Mouse (Mus musculus) WW6 (cell line): ENCODE data around the gene Cdk14.

ENCODE experiments used
- DNase-seq: peaks from one replicate; pipeline ENCODE4 v3.0.0-alpha.2; 2013; ENCODE audit warnings: low read depth, low spot score

Cdk14 gene

DNA sequence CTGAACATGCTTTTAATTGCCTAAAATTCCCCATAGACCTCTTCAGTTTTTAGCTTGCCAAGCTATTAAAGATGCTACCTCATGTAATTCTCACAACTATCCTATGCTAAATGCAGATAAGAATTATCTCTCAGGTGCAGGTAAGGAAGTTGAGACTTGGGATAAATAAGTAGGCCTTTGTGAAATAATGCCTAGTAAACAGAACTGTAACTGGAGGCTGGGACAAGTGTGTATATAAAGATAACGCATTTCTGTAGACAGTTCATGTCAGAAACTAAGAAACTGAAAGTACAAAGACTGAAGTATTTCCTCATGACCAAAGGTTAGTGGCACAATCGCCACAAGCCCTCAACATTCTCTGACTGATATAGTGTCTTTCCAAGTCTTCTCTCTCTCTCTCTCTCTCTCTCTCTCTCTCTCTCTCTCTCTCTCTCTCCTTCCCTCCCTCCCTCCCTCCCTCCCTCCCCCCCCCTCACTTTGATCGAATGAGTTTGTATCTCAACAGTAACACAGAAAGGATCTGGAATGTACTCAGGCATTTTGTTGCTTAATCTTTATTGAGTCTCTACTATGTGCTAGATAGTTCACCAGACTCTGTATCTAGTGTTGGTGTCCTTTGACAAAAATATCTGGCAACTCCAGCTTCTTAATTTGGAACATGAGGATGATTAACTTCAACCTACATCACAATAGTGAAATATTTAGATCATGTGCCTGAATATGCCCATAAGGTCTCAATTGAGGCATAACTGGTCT is 233.9 kb downstream of the Cdk14 start:
- DNase-seq: no peak

DNA sequence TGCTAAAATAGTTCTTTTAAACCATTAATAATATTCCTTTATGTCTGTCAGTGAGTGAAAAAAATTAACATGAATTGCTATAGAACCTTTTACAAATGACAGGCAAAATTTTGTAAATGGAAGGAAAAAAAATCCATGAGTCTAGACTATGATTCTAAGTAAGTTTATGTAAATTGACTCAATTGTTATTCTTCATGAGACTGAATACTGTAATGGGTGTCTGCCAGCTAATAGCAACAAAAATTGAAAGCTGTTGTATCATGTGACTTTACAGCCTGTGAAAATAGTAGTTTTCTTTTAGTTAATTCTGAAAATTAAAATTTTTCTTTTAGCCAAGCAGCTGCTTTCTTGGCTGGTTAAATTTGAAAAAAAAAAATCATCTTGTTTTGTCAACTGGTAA is 234.6 kb downstream of the Cdk14 start:
- no peak for DNase-seq

DNA sequence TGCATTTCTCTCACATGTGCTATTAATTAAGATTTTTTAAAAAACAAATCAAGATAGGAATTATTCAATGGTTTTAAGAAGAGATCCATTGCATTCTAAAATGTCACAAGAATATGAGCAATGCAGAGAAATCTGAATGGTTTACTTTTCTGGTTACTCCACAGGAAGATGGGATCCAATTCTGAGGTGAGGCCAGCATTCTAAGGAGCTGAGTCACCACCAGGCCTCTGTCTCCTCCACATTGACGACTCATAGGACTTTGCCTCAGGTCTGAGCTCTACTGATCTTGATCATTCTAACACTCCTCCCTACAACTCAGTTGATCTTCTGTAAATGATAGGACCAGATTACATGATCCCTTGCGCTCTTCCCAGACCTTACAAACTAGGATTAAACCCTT is 239.4 kb downstream of the Cdk14 start:
- DNase-seq: no peak

DNA sequence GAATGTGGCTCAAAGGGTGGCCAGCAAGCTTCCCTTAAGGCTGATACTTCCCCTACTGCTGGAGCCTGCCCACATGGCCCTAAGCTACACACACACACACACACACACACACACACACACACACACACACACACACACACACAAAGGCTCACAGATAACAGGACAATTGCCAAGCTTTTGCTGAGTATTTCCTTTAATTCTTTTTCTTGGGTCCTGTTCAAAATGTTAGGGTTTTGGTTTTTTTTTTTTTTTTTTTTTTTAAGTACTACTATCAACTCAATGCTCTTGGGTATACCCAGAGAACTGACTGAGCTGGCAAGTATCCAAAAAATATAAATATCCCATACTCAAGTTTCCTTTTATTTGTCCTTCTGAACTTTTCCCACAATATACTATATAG is 239.8 kb downstream of the Cdk14 start:
- no peak for DNase-seq

DNA sequence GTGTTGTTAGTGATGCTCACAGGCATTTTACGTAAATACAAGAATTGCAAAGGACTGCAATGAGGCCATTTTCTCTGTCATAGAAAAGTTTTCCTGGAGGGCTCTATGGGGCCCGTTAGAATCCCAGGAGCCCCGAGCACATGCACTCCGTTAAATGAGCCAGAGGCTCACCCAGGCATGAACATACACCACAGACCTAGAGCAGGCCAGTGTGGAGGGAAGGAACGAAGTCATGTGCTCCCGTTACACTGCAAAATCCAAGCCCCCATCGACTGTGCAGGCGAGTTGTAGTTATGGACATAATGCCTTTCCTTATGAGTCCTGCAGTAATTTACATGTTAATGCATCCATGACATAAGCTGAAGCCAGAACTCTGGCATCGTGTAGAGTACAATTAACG is 244.1 kb downstream of the Cdk14 start:
- no peak for DNase-seq

DNA sequence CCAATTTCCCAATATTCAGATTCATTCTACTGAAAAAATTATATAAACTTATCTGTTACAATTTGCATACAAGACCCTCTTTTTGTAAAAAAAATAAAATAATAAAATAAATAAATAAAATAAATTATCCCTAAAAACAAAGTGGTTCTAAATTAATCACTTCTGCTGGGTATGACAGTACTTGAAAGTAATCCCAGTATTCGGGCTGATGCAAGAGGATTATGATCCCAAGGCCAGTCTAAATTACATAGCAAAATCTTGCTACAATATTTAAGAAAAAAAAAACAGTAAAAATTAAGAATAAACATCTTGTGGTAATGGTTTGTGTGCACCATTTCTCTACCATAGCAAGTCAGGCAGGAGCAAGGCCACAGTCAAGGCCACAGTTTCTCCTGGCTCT is 244.5 kb downstream of the Cdk14 start:
- no peak for DNase-seq

DNA sequence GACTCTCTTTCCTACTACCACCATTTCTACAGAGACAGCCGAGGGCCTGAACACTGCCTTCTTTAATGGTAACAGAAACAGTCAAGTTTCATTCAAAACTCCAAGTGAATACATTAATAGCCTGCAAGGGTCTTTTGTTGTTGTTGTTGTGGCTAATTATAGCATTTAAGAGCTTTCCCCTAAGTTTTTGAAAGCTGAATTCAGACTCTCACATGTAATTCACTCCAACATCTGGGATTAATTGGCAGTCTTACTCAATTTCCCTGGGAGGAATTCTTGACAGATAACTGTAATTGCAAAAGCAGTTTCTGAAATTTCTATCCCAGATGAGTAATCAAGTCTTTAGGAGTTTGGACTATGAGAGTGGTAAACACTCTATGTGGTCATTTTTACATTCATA is 245.0 kb downstream of the Cdk14 start:
- no peak for DNase-seq

DNA sequence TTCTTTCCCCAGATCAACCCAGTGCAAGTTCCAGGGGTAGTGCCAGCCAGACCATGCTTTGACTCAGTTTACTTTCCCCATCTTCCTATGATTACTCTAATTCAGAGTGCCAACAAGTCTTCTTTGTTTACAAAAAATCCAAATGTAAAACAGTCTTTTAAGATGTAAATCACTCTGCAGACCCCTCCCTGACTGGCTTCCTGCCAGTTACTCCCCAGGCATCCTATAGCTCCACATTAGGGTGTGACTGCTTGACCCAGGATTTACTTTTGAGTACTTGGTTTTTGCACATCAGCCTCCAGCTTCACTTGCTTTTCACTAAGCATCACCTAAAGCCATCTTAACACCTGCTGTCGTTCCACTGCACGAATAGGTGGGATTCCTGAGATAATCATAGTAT is 254.0 kb downstream of the Cdk14 start:
- no peak for DNase-seq

DNA sequence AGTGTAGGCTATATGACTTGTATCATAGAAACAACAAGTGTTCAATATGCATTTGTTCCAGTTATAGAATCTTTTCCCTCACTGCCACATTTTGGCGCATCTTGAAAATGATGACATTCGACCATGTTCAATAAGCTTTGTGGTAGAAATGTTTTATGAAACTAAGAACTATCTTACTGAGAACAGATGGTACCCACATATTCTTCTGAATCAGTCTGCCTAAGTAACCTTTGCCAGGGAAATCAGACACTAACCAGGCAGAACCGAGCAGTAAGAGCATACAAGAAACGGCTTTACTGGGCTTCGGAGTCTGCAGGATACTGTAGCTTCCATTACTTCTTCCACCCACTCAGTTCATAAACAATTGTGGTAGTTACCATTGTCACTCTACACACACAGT is 255.8 kb downstream of the Cdk14 start:
- no peak for DNase-seq

DNA sequence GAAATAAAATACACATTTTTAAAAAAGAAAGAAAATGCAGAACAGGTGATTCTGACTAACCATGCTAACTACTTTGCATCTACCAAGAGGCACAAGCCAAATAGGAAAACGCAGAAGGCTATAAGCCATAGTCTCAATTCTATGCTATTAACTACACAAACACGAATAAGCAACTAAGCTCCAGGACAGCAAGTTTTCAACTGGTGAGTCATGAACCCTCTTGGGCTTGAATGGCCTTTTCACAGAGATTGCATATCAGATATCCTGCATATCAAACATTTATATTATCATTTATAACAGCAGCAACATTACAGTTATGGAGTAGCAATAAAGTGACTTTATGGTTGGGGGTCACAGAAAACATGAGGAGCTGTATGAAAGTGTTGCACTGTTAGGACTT is 256.3 kb downstream of the Cdk14 start:
- no peak for DNase-seq

DNA sequence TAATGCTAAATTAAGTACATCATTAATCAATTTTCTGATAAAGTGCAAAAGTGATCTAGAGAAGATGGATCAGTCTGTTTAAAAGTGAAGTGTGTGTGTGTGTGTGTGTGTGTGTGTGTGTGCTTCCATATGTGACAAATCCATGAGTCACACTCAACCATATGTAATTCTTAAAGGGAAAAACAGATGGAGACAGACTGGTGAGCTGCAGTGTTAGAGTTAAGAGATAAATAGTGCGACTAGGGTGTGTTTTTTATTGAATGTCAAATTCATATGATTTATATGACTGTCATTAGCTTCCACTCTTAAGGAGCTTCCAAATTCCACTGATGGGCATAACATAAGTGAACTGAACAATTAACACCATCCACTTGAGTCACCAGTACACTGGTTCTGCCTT is 260.6 kb downstream of the Cdk14 start:
- DNase-seq: no peak

DNA sequence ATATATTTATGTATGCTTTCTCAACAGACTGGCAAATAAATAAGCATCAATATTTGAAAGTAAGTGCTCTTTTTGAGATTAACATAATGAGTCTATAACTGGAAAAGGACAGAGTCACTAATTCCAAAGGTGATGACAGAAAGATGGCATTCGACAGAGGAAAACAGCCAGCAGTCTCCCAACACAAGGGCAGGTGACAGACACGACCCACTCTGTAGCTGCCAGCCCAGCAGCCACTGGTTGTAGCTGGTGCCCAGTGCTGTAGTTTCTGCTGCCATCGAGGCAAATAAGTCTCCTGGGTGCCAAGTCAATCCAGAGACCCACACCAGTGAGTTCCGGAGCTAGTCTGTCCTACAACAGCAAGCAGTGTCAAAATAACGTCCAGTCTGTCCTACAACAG is 280.3 kb downstream of the Cdk14 start:
- DNase-seq: no peak

DNA sequence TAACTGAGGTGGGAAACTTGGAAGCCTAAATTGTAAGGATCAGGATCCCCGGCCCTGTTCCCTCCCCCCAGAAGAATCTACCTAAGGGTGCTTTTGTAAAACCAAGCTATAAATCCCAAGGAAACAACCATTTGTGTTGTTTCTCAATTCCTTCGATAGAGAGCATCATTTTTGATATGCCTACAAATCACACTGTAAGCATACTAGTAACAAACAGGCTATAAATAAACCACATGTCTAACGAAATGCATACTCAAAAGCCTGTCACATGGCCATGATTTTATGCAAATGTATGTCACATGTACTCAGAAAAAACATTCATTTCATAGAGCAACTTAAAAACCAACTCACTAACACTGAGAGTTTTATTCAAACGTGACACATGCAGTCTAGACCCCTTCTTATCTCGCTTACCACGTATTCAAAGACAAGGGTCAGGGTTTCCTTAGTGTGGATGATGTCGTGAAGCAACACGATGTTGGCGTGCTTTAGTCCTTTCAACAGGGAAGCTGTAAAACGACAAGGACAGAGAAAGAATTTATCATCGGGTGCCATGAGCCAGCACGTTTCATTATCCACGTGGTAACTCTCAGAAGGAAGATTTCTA is 285.1 kb downstream of the Cdk14 start:
- no peak for DNase-seq

DNA sequence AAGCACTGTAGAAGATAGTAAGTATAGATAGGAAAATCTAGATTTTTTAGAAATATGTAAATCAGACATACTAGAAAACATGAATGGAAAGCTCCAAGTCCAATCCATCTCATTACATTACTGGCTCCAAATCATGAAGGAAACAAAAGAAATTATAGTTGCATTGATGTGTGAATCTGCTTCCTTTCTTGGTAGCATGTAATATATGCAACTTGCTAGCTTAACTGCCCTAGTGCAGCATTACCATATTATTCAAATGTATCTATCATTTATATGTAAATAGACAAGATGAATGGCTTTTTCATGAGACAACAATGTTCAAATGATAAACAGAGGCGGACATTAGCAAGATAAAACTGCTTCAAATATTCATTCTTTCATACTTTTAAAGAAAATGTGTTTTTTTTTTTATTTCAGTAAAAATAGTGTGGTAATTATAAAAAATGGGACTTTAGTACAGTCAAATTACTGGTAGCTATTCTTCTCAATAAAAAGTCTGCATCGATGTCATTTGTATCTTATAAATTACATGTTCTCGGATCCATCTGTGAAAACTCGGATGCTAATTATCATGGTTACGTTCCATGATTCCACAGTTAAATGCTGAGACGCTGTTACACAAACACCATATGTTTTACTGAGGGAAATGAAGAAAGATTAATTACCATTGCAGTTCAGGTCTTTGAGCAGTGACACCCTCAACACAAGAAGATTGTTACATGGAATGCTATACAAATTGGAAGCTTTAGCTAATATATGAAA is 285.8 kb downstream of the Cdk14 start:
- no peak for DNase-seq

DNA sequence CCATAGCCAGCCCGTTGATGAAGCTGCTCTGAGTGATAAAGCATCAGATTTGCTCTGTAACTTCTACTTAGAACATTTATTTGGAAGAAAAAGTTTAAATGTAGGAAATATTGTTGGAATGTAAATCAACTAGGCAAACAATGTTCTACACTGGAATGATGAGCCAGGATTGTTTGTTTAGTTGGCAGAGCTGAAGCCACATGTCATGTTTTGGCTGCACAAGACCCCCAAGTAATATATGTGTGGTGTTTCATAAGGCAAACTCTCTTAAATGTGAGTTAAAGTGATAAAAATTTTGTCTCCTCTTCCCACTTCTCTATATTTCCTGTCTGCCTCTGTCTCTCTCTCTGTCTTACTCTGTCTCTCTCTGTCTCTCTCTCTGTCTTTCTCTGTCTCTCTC is 291.3 kb downstream of the Cdk14 start:
- DNase-seq: no peak

DNA sequence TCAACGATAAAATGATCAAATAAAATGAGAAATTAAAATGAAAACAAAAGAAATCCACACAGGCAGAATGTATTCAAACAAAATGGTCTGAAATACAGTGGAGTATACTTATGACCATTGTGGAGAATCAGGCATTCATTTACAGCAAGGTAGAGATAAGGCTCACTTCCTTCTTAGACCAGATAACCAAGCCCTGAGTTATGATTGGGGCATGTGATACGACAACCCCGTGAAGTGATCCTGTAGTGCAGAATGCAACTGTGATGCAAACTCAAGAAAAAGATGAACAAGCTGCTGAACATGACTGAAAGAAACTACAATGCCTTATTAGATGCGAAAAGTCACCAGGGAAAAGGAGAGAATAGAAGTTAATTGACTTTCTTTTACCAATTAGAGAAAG is 295.5 kb downstream of the Cdk14 start:
- DNase-seq: no peak

DNA sequence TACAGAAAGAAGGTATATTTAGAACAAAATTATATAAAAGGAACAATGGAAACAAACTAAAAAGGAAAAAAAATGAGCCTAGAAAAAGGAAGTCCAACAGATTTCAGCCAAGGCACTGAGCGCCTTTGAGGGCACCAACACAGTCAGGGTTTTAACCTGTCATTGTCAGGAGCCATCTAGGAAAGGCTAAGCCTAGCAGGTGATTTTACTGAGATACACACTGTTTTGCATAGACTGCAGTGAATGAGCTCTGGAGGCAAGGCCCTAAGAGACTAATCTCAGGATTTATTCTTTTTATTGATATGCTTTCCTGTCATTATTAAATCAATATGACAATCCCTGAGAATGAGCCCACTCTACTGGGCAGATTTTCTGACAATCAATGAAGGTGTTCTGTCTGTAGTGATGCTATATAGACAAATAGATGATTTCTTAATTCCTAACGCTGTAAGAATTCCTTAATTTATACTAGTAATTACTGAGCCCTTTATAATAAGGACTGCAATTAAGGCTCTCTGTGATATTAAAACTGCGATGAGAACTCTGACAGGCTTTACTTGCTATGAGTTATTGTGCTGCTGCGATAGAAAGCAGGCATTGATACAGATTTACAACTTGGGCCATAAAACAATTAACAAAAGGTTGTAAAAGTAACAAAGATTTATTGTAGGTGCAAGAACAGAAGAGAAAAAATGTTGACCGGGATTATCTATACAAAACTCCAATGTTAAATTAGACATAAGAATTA is 303.2 kb downstream of the Cdk14 start:
- DNase-seq: no peak

DNA sequence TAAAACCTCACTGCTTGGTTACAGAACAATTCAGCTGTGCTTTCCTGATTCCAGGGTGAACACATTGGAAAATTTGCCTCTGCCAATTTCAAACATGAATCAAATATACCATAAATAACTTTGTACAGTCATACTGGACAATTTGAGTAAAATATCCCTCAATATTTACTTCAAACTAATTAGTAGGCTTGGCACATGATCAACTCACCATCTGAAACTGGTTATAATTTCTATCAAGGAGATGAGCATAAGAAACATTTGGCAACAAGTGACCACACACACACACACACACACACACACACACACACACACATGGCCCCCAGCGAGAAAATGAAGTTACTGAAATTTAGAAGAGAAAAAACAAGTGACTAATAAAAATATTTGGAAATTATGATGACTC is 304.6 kb downstream of the Cdk14 start:
- no peak for DNase-seq

DNA sequence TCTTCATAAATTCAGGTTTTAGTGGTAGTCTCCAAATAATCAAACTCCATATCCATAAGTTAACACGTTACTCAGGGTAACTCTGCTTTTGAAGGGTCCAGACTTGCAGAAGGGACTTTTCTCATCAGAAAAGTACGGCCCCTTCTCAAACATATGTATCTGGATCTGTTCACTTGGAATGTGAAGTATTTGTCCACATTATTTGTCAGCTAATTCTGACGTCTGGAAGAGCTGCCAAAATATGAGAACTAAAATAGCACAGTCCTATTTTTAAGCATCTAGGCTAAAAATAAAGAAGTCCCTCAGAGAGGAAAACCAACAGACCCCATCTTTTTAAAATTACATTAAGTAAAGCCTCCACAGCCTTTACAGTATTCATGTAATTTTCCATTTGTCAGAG is 310.5 kb downstream of the Cdk14 start:
- DNase-seq: no peak

DNA sequence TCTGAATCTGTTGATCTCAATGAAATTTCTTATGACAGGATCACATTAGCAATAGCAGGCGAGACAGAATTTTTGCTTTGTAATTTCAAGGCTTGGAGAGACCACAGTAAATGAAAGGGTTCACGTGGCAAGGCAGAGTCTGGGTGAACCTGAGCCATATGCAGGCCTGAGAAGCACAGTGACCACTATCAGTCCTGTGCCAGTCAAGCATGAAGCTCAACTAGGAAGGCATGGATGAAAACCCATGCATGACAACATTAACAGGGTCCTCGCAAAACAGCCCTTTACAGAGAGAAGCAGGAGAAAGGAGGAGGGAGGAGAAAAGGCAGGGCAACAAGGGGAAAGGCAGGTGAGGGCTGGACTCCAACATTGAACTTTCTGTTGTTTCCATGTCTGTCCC is 311.1 kb downstream of the Cdk14 start:
- DNase-seq: no peak

DNA sequence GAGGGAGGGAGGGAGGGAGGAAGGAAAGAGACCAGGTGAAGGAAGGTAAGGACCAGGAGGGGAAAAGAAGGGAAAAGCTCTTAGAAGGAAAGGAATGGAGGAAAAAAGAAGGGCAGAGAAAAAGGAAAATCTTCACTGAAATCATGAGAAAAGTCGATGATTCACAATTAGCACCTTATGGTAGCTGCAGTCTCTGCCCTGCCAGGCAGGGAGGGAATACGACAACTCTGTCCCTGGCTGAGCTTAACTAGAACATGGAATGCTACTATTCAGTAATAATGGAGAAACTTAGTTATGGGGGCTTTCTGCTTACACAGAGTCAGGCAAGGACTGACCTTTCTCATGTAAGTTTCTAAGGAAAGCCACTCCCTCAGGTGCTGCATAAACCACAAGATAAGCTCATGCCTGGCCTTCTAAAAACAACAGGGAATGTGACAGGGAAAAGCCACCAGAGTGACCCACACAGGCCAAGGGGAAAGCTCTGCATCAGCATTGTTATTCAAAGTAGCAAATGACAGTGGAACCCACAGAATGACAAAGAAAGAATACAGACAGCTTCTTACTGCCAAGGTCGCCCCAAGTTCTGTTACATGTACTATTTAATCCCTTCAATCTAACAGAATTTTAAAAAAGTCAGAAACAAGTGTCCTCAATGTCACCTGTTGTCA is 323.7 kb downstream of the Cdk14 start:
- DNase-seq: no peak

DNA sequence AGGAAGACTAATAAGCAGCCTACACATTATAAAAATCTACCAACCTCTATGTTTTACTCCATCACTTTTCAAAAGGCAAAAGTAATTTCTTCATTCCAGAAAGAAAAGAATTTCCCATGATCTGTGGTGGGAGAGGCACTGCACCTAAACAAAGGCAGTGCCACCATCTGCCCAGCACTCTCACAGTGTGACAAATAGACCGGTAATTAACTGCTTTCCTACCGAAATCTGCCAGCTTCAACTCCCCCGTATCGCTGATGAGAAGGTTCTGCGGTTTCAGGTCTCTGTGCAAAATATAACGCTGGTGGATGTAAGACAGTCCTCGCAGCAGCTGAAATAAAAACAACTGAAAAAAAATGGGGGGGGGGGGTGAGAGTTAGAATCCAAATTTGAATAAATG is 327.4 kb downstream of the Cdk14 start:
- no peak for DNase-seq
